In genomic region chr13:35771968-35772382, GRCm38 (mm10) we compare ENCODE assay signal across 9 mouse cellular contexts.
DNase-seq lines count a peak whose midpoint lies in the region; ATAC-seq and TF ChIP-seq lines count a peak whose summit lies in the region.
"Had no signal": no experiment of that assay in that cellular context is flagged by ENCODE, and none has a peak within 500 bp of the region (broad histone marks: within the 10 kb centered on the region; RNA-seq: fewer than 3 reads in every experiment).

No protein-coding gene starts in this region.

- no peaks in the 10 kb centered on the region for H3K36me3 ChIP-seq in neural tube, embryonic 12.5 days
- H3K36me3 ChIP-seq in kidney, postnatal 0 days (ENCODE audit: insufficient read depth, low read length) = no peaks in the 10 kb centered on the region
- no peaks in the 10 kb centered on the region for H3K36me3 ChIP-seq in lung, postnatal 0 days (ENCODE audit: insufficient read depth, low read length)

- peak; percentile 33; the same call in 1 of the 2 replicates for ATAC-seq in cerebellum, adult (ENCODE audit: insufficient number of reproducible peaks, low FRiP score, low TSS enrichment)
- ATAC-seq in neural tube, embryonic 12.5 days (ENCODE audit: low FRiP score, low read depth) = peak; percentile 29; the same call in 1 of the 2 replicates
- ATAC-seq in kidney, postnatal 0 days (replicated peaks; ENCODE audit: low FRiP score, low read depth) = no peak
- ATAC-seq in lung, postnatal 0 days = no peak

- H3K9ac ChIP-seq in neural tube, embryonic 12.5 days = no peak overlapping the region
- no peak overlapping the region for H3K9ac ChIP-seq in kidney, postnatal 0 days (ENCODE audit: low read depth, low read length)
- H3K9ac ChIP-seq in lung, postnatal 0 days (replicated peaks; ENCODE audit: low read depth) = no peak overlapping the region

- TF ChIP-seq CTCF in kidney, postnatal 0 days (IDR thresholded peaks at IDR 0.05; ENCODE audit: low read depth) = peak; percentile 53
- TF ChIP-seq CTCF in lung, postnatal 0 days (IDR thresholded peaks at IDR 0.05) = peak; percentile 69

- 59% methylated on average over 9 of the region's 9 CpGs for whole genome bisulfite sequencing in neural tube, embryonic 12.5 days
- 69% methylated on average over 9 of the region's 9 CpGs for WGBS in kidney, postnatal 0 days
- 65% methylated on average over 9 of the region's 9 CpGs for WGBS in lung, postnatal 0 days

- TF ChIP-seq EP300 in lung, postnatal 0 days (IDR thresholded peaks at IDR 0.05) = no peak

- H3K4me3 ChIP-seq in neural tube, embryonic 12.5 days = no peak overlapping the region
- H3K4me3 ChIP-seq in kidney, postnatal 0 days (replicated peaks; ENCODE audit: low read depth, low read length) = no peak overlapping the region
- H3K4me3 ChIP-seq in lung, postnatal 0 days (ENCODE audit: low read depth, low read length) = no peak overlapping the region
- H3K4me3 ChIP-seq: myocyte had no signal

- no peak overlapping the region for H3K27ac ChIP-seq in neural tube, embryonic 12.5 days
- no peak overlapping the region for H3K27ac ChIP-seq in kidney, postnatal 0 days
- H3K27ac ChIP-seq in lung, postnatal 0 days (ENCODE audit: low read length) = no peak overlapping the region

- DNase-seq in cerebellum, adult 9-11 months = no peak
- DNase-seq in neural tube, embryonic 10.5 days (ENCODE audit: extremely low spot score, low spot score) = no peak
- peak; percentile 30 to 54 for DNase-seq in cerebellum, postnatal 4 days (ENCODE audit: low spot score in 2 of 2)
- DNase-seq in kidney, postnatal 0 days (ENCODE audit: low spot score) = no peak
- peak; percentile 45 for DNase-seq in lung, postnatal 0 days (ENCODE audit: low spot score)
- DNase-seq in spleen, postnatal 36 days (ENCODE audit: low spot score in 2 of 2) = peak; percentile 36 to 41

- H3K9me3 ChIP-seq in neural tube, embryonic 12.5 days = no peaks in the 10 kb centered on the region
- no peaks in the 10 kb centered on the region for H3K9me3 ChIP-seq in kidney, postnatal 0 days (replicated peaks; ENCODE audit: low read length)
- no peaks in the 10 kb centered on the region for H3K9me3 ChIP-seq in lung, postnatal 0 days (ENCODE audit: low read length)

- peaks cover 5% of the 10 kb centered on the region; the same call in 1 of the 2 replicates for H3K4me1 ChIP-seq in neural tube, embryonic 12.5 days
- no peaks in the 10 kb centered on the region for H3K4me1 ChIP-seq in kidney, postnatal 0 days (replicated peaks; ENCODE audit: insufficient read depth, low read length)
- H3K4me1 ChIP-seq in lung, postnatal 0 days (ENCODE audit: insufficient read depth, low read depth, low read length) = no peaks in the 10 kb centered on the region; the same call in 1 of the 2 replicates

- H3K4me2 ChIP-seq in neural tube, embryonic 12.5 days (replicated peaks) = no peak overlapping the region
- H3K4me2 ChIP-seq in kidney, postnatal 0 days (ENCODE audit: low read length) = no peak overlapping the region
- no peak overlapping the region for H3K4me2 ChIP-seq in lung, postnatal 0 days (replicated peaks; ENCODE audit: low read depth, low read length)

- H3K27me3 ChIP-seq in neural tube, embryonic 12.5 days (replicated peaks) = no peaks in the 10 kb centered on the region
- H3K27me3 ChIP-seq in kidney, postnatal 0 days (ENCODE audit: insufficient read depth, low read length) = no peaks in the 10 kb centered on the region
- H3K27me3 ChIP-seq in lung, postnatal 0 days (replicated peaks; ENCODE audit: insufficient read depth, low read length) = no peaks in the 10 kb centered on the region

Comparison
In these comparisons a context has a peak if more than half of its experiments do, and no peak if none do; other contexts are left out.
1. DNase-seq: peak in cerebellum, postnatal 4 days (2 of 2), lung, postnatal 0 days (single experiment) and spleen, postnatal 36 days (2 of 2); none in cerebellum, adult 9-11 months (single experiment), neural tube, embryonic 10.5 days (single experiment) and kidney, postnatal 0 days (single experiment).
2. ATAC-seq: peak in cerebellum, adult (single experiment) and neural tube, embryonic 12.5 days (single experiment); none in kidney, postnatal 0 days (single experiment) and lung, postnatal 0 days (single experiment).